Mouse (Mus musculus) yolk sac, embryonic 10.5 days (tissue): ENCODE data around the gene Cnpy1.

Source experiments
- DNase-seq: peaks from one replicate; pipeline ENCODE4 v3.0.0-alpha.2; 2017; ENCODE audit warnings: low spot score

The Cnpy1 gene

GRCm38 (mm10) chr5:28191201-28192098 is 54.2 kb downstream of the Cnpy1 start:
- DNase-seq: no peak

GRCm38 (mm10) chr5:28179237-28179790 is 66.3 kb downstream of the Cnpy1 start:
- DNase-seq: no peak

- DNase-seq: no peak
Observed at GRCm38 (mm10) chr5:28178322-28178721, 67.3 kb downstream of the Cnpy1 start.

GRCm38 (mm10) chr5:28176585-28176984 is 69.0 kb downstream of the Cnpy1 start:
- no peak for DNase-seq

GRCm38 (mm10) chr5:28176023-28176422 is 69.6 kb downstream of the Cnpy1 start:
- no peak for DNase-seq

GRCm38 (mm10) chr5:28175570-28175919 is 70.1 kb downstream of the Cnpy1 start:
- no peak for DNase-seq

GRCm38 (mm10) chr5:28174876-28175569 is 70.6 kb downstream of the Cnpy1 start:
- DNase-seq: no peak

- DNase-seq: no peak
Observed at GRCm38 (mm10) chr5:28174086-28174485, 71.5 kb downstream of the Cnpy1 start.

GRCm38 (mm10) chr5:28173674-28174073 is 71.9 kb downstream of the Cnpy1 start:
- no peak for DNase-seq

GRCm38 (mm10) chr5:28172921-28173670 is 72.5 kb downstream of the Cnpy1 start:
- no peak for DNase-seq

- DNase-seq: no peak
Observed at GRCm38 (mm10) chr5:28172261-28172920, 73.2 kb downstream of the Cnpy1 start.

GRCm38 (mm10) chr5:28171667-28172066 is 73.9 kb downstream of the Cnpy1 start:
- DNase-seq: no peak

- no peak for DNase-seq
Observed at GRCm38 (mm10) chr5:28170892-28171291, 74.7 kb downstream of the Cnpy1 start.

GRCm38 (mm10) chr5:28170081-28170480 is 75.5 kb downstream of the Cnpy1 start:
- DNase-seq: no peak

- no peak for DNase-seq
Observed at GRCm38 (mm10) chr5:28169166-28169801, 76.3 kb downstream of the Cnpy1 start.

- no peak for DNase-seq
Observed at GRCm38 (mm10) chr5:28168253-28169165, 77.1 kb downstream of the Cnpy1 start.

GRCm38 (mm10) chr5:28167611-28168252 is 77.9 kb downstream of the Cnpy1 start:
- no peak for DNase-seq

- peak; percentile 54 for DNase-seq
Observed at GRCm38 (mm10) chr5:28166256-28167231, 79.1 kb downstream of the Cnpy1 start.
